Mouse (Mus musculus) megakaryocyte, embryonic 14.5 days (primary cell): ENCODE measurements around the gene Cenpp. TPM values are rescaled to one million over a fixed set of nuclear protein-coding genes. Genes with fewer than 3 reads are reported as not detected.
"Not testable (repeated sequence)": the region's sequence is repeated elsewhere in the genome, so short reads cannot be mapped to it uniquely, and the experiment has no call there.

Source experiments
- H3K27me3 ChIP-seq: replicated peaks from 2 replicates; pipeline ENCODE3; 2012; ENCODE audit warnings: inconsistent platforms
- H3K36me3 ChIP-seq: replicated peaks from 2 replicates; pipeline ENCODE3; 2012; ENCODE audit warnings: low read length, inconsistent platforms, mixed read lengths
- H3K4me1 ChIP-seq: 2 replicates; pipeline ENCODE4 v1.6.1; 2012; ENCODE audit warnings: inconsistent platforms
- H3K4me3 ChIP-seq: replicated peaks from 2 replicates; pipeline ENCODE3; 2012; ENCODE audit warnings: moderate library complexity, mild to moderate bottlenecking, inconsistent platforms
- H3K9me3 ChIP-seq: 2 replicates; pipeline ENCODE4 v1.6.1; 2012; ENCODE audit warnings: inconsistent platforms
- FLI1 ChIP-seq: IDR thresholded peaks from 2 replicates; pipeline ENCODE4 v1.6.1; 2012; ENCODE audit warnings: low read length, inconsistent platforms, mixed read lengths
- GATA1 ChIP-seq: IDR thresholded peaks from 3 replicates; pipeline ENCODE4 v1.6.1; 2012; ENCODE audit warnings: mixed read lengths, low read length, inconsistent platforms, borderline replicate concordance
- polyA plus RNA-seq: library from polyadenylated mRNA; stranded (reverse); fragments of >175 nt; gene quantifications from 2 replicates; pipeline ENCODE4 v1.2.3, GENCODE M21; 2012; ENCODE audit warnings: low replicate concordance; ENCODE audit not compliant: insufficient read depth

Gene Cenpp
- polyA plus RNA-seq, 1 experiment = 1.8 TPM

- H3K36me3 ChIP-seq = no peaks in the 10 kb centered on the region
- no peak for TF ChIP-seq FLI1
- TF ChIP-seq GATA1 = no peak
- no peaks in the 10 kb centered on the region for H3K9me3 ChIP-seq
- peaks cover 8% of the 10 kb centered on the region; the same call in 1 of the 2 replicates for H3K4me1 ChIP-seq
- no peaks in the 10 kb centered on the region for H3K27me3 ChIP-seq
- no peak overlapping the region for H3K4me3 ChIP-seq
Measured at GRCm38 (mm10) chr13:49608589-49609322, 43.8 kb downstream of the Cenpp start.

GRCm38 (mm10) chr13:49607714-49608113, 44.9 kb downstream of the Cenpp start, which contains the start of gene Ogn:
TSS of gene Ogn (plus strand) at chr13:49608046.
- no peaks in the 10 kb centered on the region for H3K36me3 ChIP-seq
- H3K27me3 ChIP-seq = no peaks in the 10 kb centered on the region
- TF ChIP-seq GATA1 = no peak

GRCm38 (mm10) chr13:49603603-49604002, 49.0 kb downstream of the Cenpp start:
- Histone ChIP-seq H3K27me3 (no peaks in the 10 kb centered on the region), H3K4me1 (peaks cover 5% of the 10 kb centered on the region; the same call in 1 of the 2 replicates), H3K4me3 (no peak overlapping the region), H3K36me3 (peaks cover 3% of the 10 kb centered on the region), H3K9me3 (no peaks in the 10 kb centered on the region)
- no peak for TF ChIP-seq FLI1
- no peak for TF ChIP-seq GATA1

More at GRCm38 (mm10) chr13:49607714-49608113, 44.9 kb downstream of the Cenpp start, which contains the start of gene Ogn:
- Histone ChIP-seq H3K4me1 (peaks cover 8% of the 10 kb centered on the region; the same call in 1 of the 2 replicates), H3K9me3 (no peaks in the 10 kb centered on the region), H3K4me3 (no peak within 1 kb of the TSS)

- H3K9me3 ChIP-seq, H3K4me1 ChIP-seq, H3K36me3 ChIP-seq, H3K27me3 ChIP-seq, H3K4me3 ChIP-seq: not testable (repeated sequence)
Measured at GRCm38 (mm10) chr13:49602541-49602940, 50.0 kb downstream of the Cenpp start.

- no peaks in the 10 kb centered on the region for H3K27me3 ChIP-seq
- no peaks in the 10 kb centered on the region for H3K9me3 ChIP-seq
- TF ChIP-seq FLI1 = no peak
- no peak for TF ChIP-seq GATA1
- peaks cover 39% of the 10 kb centered on the region for H3K4me1 ChIP-seq
- H3K36me3 ChIP-seq = no peaks in the 10 kb centered on the region
- H3K4me3 ChIP-seq = no peak overlapping the region
Measured at GRCm38 (mm10) chr13:49586062-49586461, 66.5 kb downstream of the Cenpp start.

- no peak for TF ChIP-seq GATA1
- TF ChIP-seq FLI1 = no peak
- Histone ChIP-seq H3K36me3 (no peaks in the 10 kb centered on the region), H3K27me3 (no peaks in the 10 kb centered on the region), H3K4me1 (peaks cover 39% of the 10 kb centered on the region), H3K9me3 (no peaks in the 10 kb centered on the region), H3K4me3 (no peak overlapping the region)
Measured at GRCm38 (mm10) chr13:49584307-49585005, 68.1 kb downstream of the Cenpp start.

- Histone ChIP-seq H3K27me3 (no peaks in the 10 kb centered on the region), H3K4me1 (peaks cover 39% of the 10 kb centered on the region), H3K9me3 (no peaks in the 10 kb centered on the region), H3K4me3 (no peak overlapping the region), H3K36me3 (no peaks in the 10 kb centered on the region)
- no peak for TF ChIP-seq FLI1
Measured at GRCm38 (mm10) chr13:49583859-49584258, 68.7 kb downstream of the Cenpp start.

- Histone ChIP-seq H3K36me3 (no peaks in the 10 kb centered on the region), H3K9me3 (no peaks in the 10 kb centered on the region), H3K27me3 (no peaks in the 10 kb centered on the region), H3K4me1 (peaks cover 33% of the 10 kb centered on the region), H3K4me3 (no peak within 1 kb of the TSS)
- TF ChIP-seq GATA1 (no peak), FLI1 (no peak)
Measured at GRCm38 (mm10) chr13:49581541-49582530, 70.7 kb downstream of the Cenpp start, which contains the start of gene Omd. TSS of gene Omd (plus strand) at chr13:49582462.

GRCm38 (mm10) chr13:49571418-49571817, 81.2 kb downstream of the Cenpp start:
- Histone ChIP-seq H3K4me3 (no peak overlapping the region), H3K9me3 (no peaks in the 10 kb centered on the region), H3K27me3 (no peaks in the 10 kb centered on the region), H3K36me3 (no peaks in the 10 kb centered on the region), H3K4me1 (peaks cover 31% of the 10 kb centered on the region)
- TF ChIP-seq FLI1 (no peak), GATA1 (no peak)
